Mouse (Mus musculus) testis, adult 2 months (tissue): ENCODE results near the gene Cul4a.

Experiments used
- CTCF ChIP-seq: fragments of 200-500 bp; IDR thresholded peaks from 2 replicates; pipeline ENCODE4 v1.5.1; 2012; ENCODE audit warnings: low read depth, mild to moderate bottlenecking, inconsistent platforms, low read length, moderate library complexity; ENCODE audit not compliant: control insufficient read depth, insufficient read depth, insufficient replicate concordance
- POLR2A ChIP-seq: fragments of 200-500 bp; IDR thresholded peaks from 2 replicates; pipeline ENCODE4 v1.6.1; 2012; ENCODE audit warnings: low read depth, mild to moderate bottlenecking, inconsistent platforms, low read length, moderate library complexity; ENCODE audit not compliant: control insufficient read depth

DNA sequence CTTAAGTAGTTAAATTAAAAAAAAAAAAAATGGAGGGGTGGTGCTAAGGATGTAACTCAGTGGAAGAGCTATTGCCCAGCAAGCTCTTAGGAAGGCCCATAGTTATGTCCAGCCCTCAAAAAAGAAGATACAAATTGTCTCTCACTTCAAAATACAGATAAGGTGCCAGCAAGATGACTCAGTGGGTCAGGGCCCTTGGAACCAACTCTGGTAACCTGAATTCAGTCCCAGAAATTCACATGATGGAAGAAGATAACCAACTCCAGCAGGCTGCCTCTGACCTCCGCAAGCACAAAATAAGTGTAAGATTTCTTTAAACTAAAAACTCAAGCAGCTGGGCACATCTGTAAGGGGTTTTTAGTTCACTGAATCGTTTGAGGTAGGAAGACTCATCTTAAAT lies 43.1 kb downstream of the Cul4a start:
- TF ChIP-seq CTCF (no peak), POLR2A (no peak)
